Mouse (Mus musculus): Measurements from ENCODE around the gene Rbm11.

Gene Rbm11

GRCm38 (mm10) chr16:75592671-75593500, at the start of gene Rbm11:
Gene Rbm11 (plus strand): TSS chr16:75592844.
- TF ChIP-seq GATA4 (IDR thresholded peaks at IDR 0.05; ENCODE audit: insufficient replicate concordance, low read length), result no peak

GRCm38 (mm10) chr16:75545310-75545709, 47.3 kb upstream of the Rbm11 start:
- TF ChIP-seq GATA4 (IDR thresholded peaks at IDR 0.05; ENCODE audit: insufficient replicate concordance, low read length), result no peak

- TF ChIP-seq GATA4 (IDR thresholded peaks at IDR 0.05; ENCODE audit: insufficient replicate concordance, low read length), result no peak
Observed at GRCm38 (mm10) chr16:75562910-75563309, 29.7 kb upstream of the Rbm11 start.

GRCm38 (mm10) chr16:75582279-75582678, 10.4 kb upstream of the Rbm11 start:
- TF ChIP-seq GATA4 (IDR thresholded peaks at IDR 0.05; ENCODE audit: insufficient replicate concordance, low read length), result no peak

- no peak for TF ChIP-seq GATA4 (IDR thresholded peaks at IDR 0.05; ENCODE audit: insufficient replicate concordance, low read length)
Observed at GRCm38 (mm10) chr16:75585961-75586360, 6.7 kb upstream of the Rbm11 start, which contains the start of gene Lipi. Gene Lipi (minus strand): TSS chr16:75586061.

GRCm38 (mm10) chr16:75586466-75586865, 6.2 kb upstream of the Rbm11 start:
- no peak for TF ChIP-seq GATA4 (IDR thresholded peaks at IDR 0.05; ENCODE audit: insufficient replicate concordance, low read length)

GRCm38 (mm10) chr16:75593501-75594183, 998 bp downstream of the Rbm11 start:
- no peak for TF ChIP-seq GATA4 (IDR thresholded peaks at IDR 0.05; ENCODE audit: insufficient replicate concordance, low read length)

GRCm38 (mm10) chr16:75606415-75606814, 13.8 kb downstream of the Rbm11 start:
- no peak for TF ChIP-seq GATA4 (IDR thresholded peaks at IDR 0.05; ENCODE audit: insufficient replicate concordance, low read length)

GRCm38 (mm10) chr16:75612561-75612960, 19.9 kb downstream of the Rbm11 start:
- TF ChIP-seq GATA4 (IDR thresholded peaks at IDR 0.05; ENCODE audit: insufficient replicate concordance, low read length), result no peak

- TF ChIP-seq GATA4 (IDR thresholded peaks at IDR 0.05; ENCODE audit: insufficient replicate concordance, low read length), result no peak
Observed at GRCm38 (mm10) chr16:75617651-75618349, 25.2 kb downstream of the Rbm11 start.

- TF ChIP-seq GATA4 (IDR thresholded peaks at IDR 0.05; ENCODE audit: insufficient replicate concordance, low read length), result no peak
Observed at GRCm38 (mm10) chr16:75627862-75628261, 35.2 kb downstream of the Rbm11 start.
